Mouse (Mus musculus) kidney, adult 2 months (tissue): Measurements from ENCODE around the gene Psrc1.

Experiments
- CTCF ChIP-seq: fragments of 200-500 bp; conservative IDR thresholded peaks from 2 replicates; pipeline ENCODE4 v1.5.1; 2011; ENCODE audit warnings: low read depth, mild to moderate bottlenecking, control low read depth, low read length, moderate library complexity, mixed read lengths; ENCODE audit not compliant: insufficient read depth, insufficient read length
- POLR2A ChIP-seq: fragments of 200-500 bp; IDR thresholded peaks from one replicate; pipeline ENCODE4 v1.6.1; 2011; ENCODE audit warnings: low read depth, low read length, control low read depth

DNA sequence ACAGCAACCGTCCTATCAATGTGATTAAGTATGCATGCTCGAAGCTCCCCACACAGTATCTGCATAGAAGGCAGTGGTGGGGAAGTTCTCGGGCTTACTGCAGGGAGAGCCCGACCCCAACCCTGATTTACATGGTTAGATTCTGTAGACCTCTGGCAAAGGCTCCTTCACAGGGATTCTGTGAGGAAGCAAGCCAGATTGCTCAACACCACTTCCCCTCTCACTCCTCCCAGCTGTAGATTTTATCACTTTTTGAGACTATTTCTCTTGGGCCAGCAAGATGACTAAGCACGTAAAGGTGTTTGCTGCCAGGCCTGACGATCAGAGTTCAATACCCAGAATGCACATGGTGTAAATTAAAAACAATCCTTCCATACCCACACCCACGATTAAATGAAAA lies 37.8 kb upstream of the Psrc1 start:
- TF ChIP-seq CTCF: no peak
- no peak for TF ChIP-seq POLR2A
